Mouse (Mus musculus) stomach, postnatal 0 days (tissue): ENCODE data around the gene Tenm2.

Experiments
- CTCF ChIP-seq: IDR thresholded peaks from 2 replicates; pipeline ENCODE4 v1.5.1; 2016; ENCODE audit warnings: antibody characterized with exemption, low read depth, mild to moderate bottlenecking, moderate library complexity
- EP300 ChIP-seq: optimal IDR thresholded peaks from 2 replicates; pipeline ENCODE3; 2016; ENCODE audit warnings: antibody characterized with exemption

DNA sequence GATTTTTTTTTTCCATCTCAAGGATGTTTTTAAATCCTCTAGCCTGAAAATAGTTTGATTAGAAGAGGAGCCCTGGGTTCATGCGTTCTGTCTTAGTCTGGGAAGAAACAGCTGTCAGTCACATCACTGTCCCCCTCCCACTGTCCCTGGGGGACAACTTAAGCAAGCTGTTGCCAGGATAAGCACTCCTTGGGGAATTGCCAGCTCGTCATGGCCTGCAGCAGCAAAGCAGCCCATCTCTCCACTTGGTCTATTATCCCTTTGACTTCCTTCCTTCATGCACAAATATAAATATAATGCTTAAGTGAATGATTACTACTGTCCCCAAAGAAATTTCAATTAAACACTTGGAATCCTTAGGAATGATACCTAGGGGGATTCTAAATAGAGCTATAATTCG is 344.7 kb downstream of the Tenm2 start:
- TF ChIP-seq CTCF (no peak), EP300 (no peak)
